Mouse (Mus musculus) kidney, embryonic 14.5 days (tissue): ENCODE results near the gene Hmga1. TPM values are rescaled to one million over a fixed set of nuclear protein-coding genes. Genes with fewer than 3 reads are reported as not detected.

Experiments used
- ATAC-seq: fragments of 200-750 bp; cut with Nextera tagmentation; 2 replicates; pipeline ENCODE4 v1.8.0; 2017; ENCODE audit warnings: moderate number of reproducible peaks, mild to moderate bottlenecking, moderate TSS enrichment, moderate library complexity; ENCODE audit not compliant: low FRiP score, low TSS enrichment
- H3K27ac ChIP-seq: fragments of 300-500 bp; sonication (generic); 2 replicates; pipeline ENCODE4 v1.5.1; 2014; ENCODE audit warnings: low read depth, mild to moderate bottlenecking, low read length, moderate library complexity, mixed read lengths
- H3K27me3 ChIP-seq: fragments of 300-500 bp; sonication (generic); 2 replicates; pipeline ENCODE4 v1.6.1; 2014; ENCODE audit warnings: mild to moderate bottlenecking, low read length; ENCODE audit not compliant: control insufficient read depth, insufficient read depth
- H3K36me3 ChIP-seq: fragments of 300-500 bp; sonication (generic); 2 replicates; pipeline ENCODE4 v1.6.1; 2014; ENCODE audit warnings: low read length, mixed read lengths; ENCODE audit not compliant: control insufficient read depth, insufficient read depth
- H3K4me1 ChIP-seq: fragments of 300-500 bp; sonication (generic); 2 replicates; pipeline ENCODE4 v1.6.1; 2014; ENCODE audit warnings: low read length, mixed read lengths; ENCODE audit not compliant: control insufficient read depth, insufficient read depth
- H3K4me2 ChIP-seq: fragments of 300-500 bp; sonication (generic); replicated peaks from 2 replicates; pipeline ENCODE4 v1.6.1; 2014; ENCODE audit warnings: low read depth, mild to moderate bottlenecking, low read length
- H3K4me3 ChIP-seq: fragments of 300-500 bp; sonication (generic); 2 replicates; pipeline ENCODE4 v1.5.1; 2014; ENCODE audit warnings: mild to moderate bottlenecking, low read length
- H3K9ac ChIP-seq: fragments of 300-500 bp; sonication (generic); 2 replicates; pipeline ENCODE4 v1.6.1; 2014; ENCODE audit warnings: low read depth, mild to moderate bottlenecking, low read length, moderate library complexity
- H3K9me3 ChIP-seq: fragments of 300-500 bp; sonication (generic); 2 replicates; pipeline ENCODE4 v1.6.1; 2016; ENCODE audit warnings: low read length; ENCODE audit not compliant: control insufficient read depth
- WGBS: fragments of 180-500 bp; shearing (Covaris S2); extraction: QIAGEN DNeasy Blood & Tissue Kit; methylation state at CpG from one replicate; pipeline ENCODE4 v1.1.7; 2014; 5-methylcytosine and 5-hydroxymethylcytosine counted together
- polyA plus RNA-seq: library from polyadenylated mRNA; unstranded; fragments of >200 nt; fragmentation: Nextera tagmentation; extraction: Ambion mirVana; gene quantifications from 2 replicates; pipeline ENCODE4 v1.2.1, GENCODE M21; 2014

Hmga1 gene
- polyA plus RNA-seq, 1 experiment from 2014 or later = 355 TPM

- WGBS = 85% methylated on average over 11 of the region's 11 CpGs
Measured at GRCm38 (mm10) chr17:27544551-27544950, 11.7 kb upstream of the Hmga1 start.

GRCm38 (mm10) chr17:27545991-27546390, 10.3 kb upstream of the Hmga1 start:
- no peak overlapping the region for H3K4me3 ChIP-seq
- H3K9ac ChIP-seq = no peak overlapping the region
- H3K27me3 ChIP-seq = no peaks in the 10 kb centered on the region
- no peaks in the 10 kb centered on the region for H3K36me3 ChIP-seq
- no peak overlapping the region for H3K27ac ChIP-seq
- no peak overlapping the region for H3K4me2 ChIP-seq
- no peak for ATAC-seq
- WGBS = 44% methylated on average over 12 of the region's 12 CpGs
- peaks cover 9% of the 10 kb centered on the region; the same call in 1 of the 2 replicates for H3K4me1 ChIP-seq
- H3K9me3 ChIP-seq = no peaks in the 10 kb centered on the region

More at GRCm38 (mm10) chr17:27544551-27544950, 11.7 kb upstream of the Hmga1 start:
- Histone ChIP-seq H3K4me3 (no peak overlapping the region), H3K27me3 (no peaks in the 10 kb centered on the region), H3K9ac (no peak overlapping the region), H3K4me2 (no peak overlapping the region), H3K9me3 (no peaks in the 10 kb centered on the region), H3K36me3 (no peaks in the 10 kb centered on the region), H3K27ac (no peak overlapping the region), H3K4me1 (peaks cover 6% of the 10 kb centered on the region; the same call in 1 of the 2 replicates)
- ATAC-seq = no peak

DNA sequence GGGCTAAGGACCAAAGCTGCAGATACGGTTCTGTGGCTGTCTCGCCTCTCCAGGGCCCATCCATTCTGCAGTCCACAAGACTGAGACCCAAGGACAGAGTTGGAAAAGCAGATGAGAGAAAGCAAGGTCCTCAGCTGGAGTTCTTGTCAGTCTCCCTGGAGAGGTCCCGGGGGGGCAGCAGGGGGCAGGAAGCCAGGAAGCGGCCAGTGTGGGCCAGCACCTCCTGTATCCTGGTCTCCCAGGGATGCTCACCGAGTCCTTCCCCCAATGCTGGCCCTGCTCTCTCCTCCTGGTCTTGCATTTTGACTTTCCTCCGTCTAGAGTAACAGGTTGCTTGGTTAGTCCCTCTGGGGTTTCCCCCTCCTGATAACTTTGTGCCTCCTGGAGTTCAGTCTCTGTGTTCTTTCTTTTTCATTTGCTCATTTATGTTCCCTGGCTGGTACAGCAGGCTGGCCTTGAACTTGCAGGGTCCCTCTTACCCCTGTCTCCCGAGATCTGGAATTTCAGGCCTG, 9.7 kb upstream of the Hmga1 start:
- WGBS = 68% methylated on average over 7 of the region's 7 CpGs
- H3K27ac ChIP-seq = no peak overlapping the region
- no peaks in the 10 kb centered on the region for H3K9me3 ChIP-seq
- H3K4me2 ChIP-seq = no peak overlapping the region
- H3K36me3 ChIP-seq = no peaks in the 10 kb centered on the region
- no peak overlapping the region for H3K9ac ChIP-seq
- H3K27me3 ChIP-seq = no peaks in the 10 kb centered on the region
- ATAC-seq = no peak
- H3K4me1 ChIP-seq = peaks cover 9% of the 10 kb centered on the region; the same call in 1 of the 2 replicates
- H3K4me3 ChIP-seq = no peak overlapping the region

- H3K4me1 ChIP-seq = peaks cover 9% of the 10 kb centered on the region; the same call in 1 of the 2 replicates
- no peak for ATAC-seq
- 66% methylated on average over 9 of the region's 9 CpGs for WGBS
Measured at GRCm38 (mm10) chr17:27547253-27547868, 8.9 kb upstream of the Hmga1 start.

DNA sequence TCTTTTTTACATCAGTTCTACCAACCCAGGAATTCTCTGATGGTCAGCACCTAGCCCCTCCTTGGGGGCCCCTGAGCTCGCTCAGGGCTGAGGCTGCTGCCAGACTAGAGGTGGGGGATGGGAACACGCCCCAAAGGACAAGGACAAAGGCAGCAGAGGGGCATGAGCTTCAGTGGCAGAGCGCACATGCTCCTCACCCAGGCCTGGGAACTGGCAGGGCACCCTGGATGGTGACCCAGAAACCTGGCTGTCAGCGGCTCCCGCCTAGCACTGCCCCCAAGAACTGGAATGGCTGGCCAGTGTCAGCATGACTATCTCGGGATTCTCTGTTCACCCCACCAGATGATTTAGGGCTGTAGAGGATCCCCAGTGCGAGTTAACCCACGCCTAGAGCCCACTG, 7.1 kb upstream of the Hmga1 start:
- H3K27me3 ChIP-seq = no peaks in the 10 kb centered on the region
- 0 out of 2 replicates have a peak, but pooled peaks have one; percentile 20 for ATAC-seq
- no peak overlapping the region for H3K4me2 ChIP-seq
- no peaks in the 10 kb centered on the region for H3K36me3 ChIP-seq
- no peak overlapping the region for H3K4me3 ChIP-seq
- peak overlapping the region; percentile 0; the same call in 1 of the 2 replicates for H3K9ac ChIP-seq
- H3K9me3 ChIP-seq = no peaks in the 10 kb centered on the region
- H3K4me1 ChIP-seq = peaks cover 12% of the 10 kb centered on the region
- no peak overlapping the region for H3K27ac ChIP-seq
- 59% methylated on average over 8 of the region's 8 CpGs for WGBS

More at GRCm38 (mm10) chr17:27547253-27547868, 8.9 kb upstream of the Hmga1 start:
- Histone ChIP-seq H3K36me3 (no peaks in the 10 kb centered on the region), H3K9ac (no peak overlapping the region), H3K4me3 (no peak overlapping the region), H3K9me3 (no peaks in the 10 kb centered on the region), H3K27me3 (no peaks in the 10 kb centered on the region), H3K4me2 (no peak overlapping the region), H3K27ac (no peak overlapping the region; the same call in 1 of the 2 replicates)

DNA sequence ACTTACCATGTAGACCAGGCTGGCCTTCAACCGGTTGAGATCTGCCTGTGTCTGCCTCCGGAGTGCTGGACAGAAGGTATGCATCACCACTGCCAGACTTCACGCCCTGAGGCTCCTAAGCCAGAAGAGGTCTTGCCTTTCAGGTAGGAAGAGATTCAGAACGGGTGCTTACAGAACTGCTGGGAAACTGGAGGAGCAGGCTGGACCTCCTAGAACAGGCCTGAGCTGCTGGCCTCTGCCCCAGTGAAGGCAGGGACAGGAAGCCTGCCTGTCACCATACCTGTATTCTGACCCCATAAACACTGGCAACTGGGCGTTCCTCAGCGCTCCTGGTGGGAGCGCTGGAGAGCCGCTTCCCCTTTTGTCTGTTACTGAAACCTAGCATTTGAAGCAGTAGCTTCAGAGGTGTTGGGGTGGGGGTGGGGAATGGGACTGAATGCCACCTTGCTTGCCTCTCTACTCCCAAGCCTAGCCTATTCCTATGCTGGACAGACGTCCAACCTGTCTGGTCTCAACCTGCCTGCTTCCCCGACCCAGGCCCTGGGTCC, 4.8 kb upstream of the Hmga1 start:
- H3K4me1 ChIP-seq = peaks cover 21% of the 10 kb centered on the region
- H3K27ac ChIP-seq = no peak overlapping the region
- no peaks in the 10 kb centered on the region for H3K27me3 ChIP-seq
- no peak overlapping the region for H3K4me3 ChIP-seq
- H3K9me3 ChIP-seq = no peaks in the 10 kb centered on the region
- H3K4me2 ChIP-seq = no peak overlapping the region
- ATAC-seq = no peak
- H3K9ac ChIP-seq = no peak overlapping the region
- 62% methylated on average over 10 of the region's 10 CpGs for WGBS
- H3K36me3 ChIP-seq = no peaks in the 10 kb centered on the region

GRCm38 (mm10) chr17:27552215-27553201, 3.8 kb upstream of the Hmga1 start:
- no peak overlapping the region for H3K4me2 ChIP-seq
- no peak overlapping the region for H3K4me3 ChIP-seq
- WGBS = 81% methylated on average over 23 of the region's 23 CpGs
- no peaks in the 10 kb centered on the region for H3K9me3 ChIP-seq
- H3K4me1 ChIP-seq = peaks cover 21% of the 10 kb centered on the region
- no peak for ATAC-seq
- no peak overlapping the region for H3K9ac ChIP-seq
- H3K27me3 ChIP-seq = no peaks in the 10 kb centered on the region
- H3K27ac ChIP-seq = no peak overlapping the region
- no peaks in the 10 kb centered on the region for H3K36me3 ChIP-seq

DNA sequence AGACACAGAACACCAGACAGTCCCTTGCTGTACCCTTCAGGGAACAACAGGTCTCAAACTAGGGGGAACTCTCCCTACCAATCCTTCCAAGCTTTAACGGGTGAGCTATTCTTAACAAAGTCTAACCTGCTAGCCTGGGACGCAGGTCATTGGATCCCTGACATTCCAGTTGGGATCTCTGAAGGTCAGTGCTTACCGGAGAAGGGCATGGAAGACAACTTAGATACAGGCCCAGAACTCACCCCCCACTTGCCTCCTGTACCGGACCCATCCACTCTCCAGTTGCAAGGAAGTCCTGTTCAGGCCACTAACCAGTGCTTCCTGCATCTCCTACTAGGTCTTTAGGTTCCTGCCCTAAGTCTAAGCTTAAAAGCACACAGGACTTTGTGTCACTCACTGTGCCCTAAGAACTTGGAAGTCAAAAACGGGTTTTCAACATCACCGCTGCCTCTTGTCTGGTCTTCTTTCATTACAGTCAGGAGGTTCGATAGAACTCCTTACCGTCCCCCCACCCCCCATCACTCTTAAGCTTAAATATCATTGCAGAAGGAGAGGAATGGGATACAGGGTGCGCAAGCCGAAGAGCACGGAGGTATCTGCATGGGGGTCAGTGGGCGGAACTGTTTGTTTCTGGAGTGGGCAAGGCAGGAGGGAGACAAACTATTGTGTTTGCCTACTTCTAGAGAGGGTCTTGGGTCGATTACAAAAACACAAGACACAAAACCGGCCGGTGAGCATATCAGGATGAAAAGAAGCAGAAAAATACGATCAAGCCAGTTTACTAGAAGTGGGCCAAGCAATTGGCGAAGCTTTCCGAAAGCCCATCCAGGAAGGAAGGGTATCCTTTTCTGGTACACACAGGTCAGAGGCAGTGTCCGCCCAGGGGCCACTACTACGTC, 2.0 kb upstream of the Hmga1 start:
- 44% methylated on average over 20 of the region's 20 CpGs for WGBS
- peak overlapping the region; percentile 97 for H3K27ac ChIP-seq
- H3K9ac ChIP-seq = peak overlapping the region; percentile 92
- H3K36me3 ChIP-seq = no peaks in the 10 kb centered on the region
- H3K27me3 ChIP-seq = no peaks in the 10 kb centered on the region
- H3K4me1 ChIP-seq = peaks cover 30% of the 10 kb centered on the region
- H3K9me3 ChIP-seq = no peaks in the 10 kb centered on the region
- ATAC-seq = no peak
- H3K4me2 ChIP-seq = peak overlapping the region; percentile 84
- H3K4me3 ChIP-seq = peak overlapping the region; percentile 80
